Mouse (Mus musculus): ENCODE results near the gene Disp3. TPM values are rescaled to one million over a fixed set of nuclear protein-coding genes. Genes with fewer than 3 reads are reported as not detected.

The Disp3 gene
- not detected for polyA plus RNA-seq (2014; fragmentation: Illumina TruSeq; extraction: RNeasy Lipid Tissue Mini Kit (QIAGEN cat#74804); ENCODE audit: low replicate concordance)

GRCm38 (mm10) chr4:148287476-148288054, at the start of gene Disp3:
Gene Disp3 (minus strand): TSS chr4:148287965.

Other genes starting within 250 kb of the Disp3 start
- 0.63 TPM for gene Clcn6, start 249.1 kb downstream of the Disp3 start, polyA plus RNA-seq (2014; fragmentation: Illumina TruSeq; extraction: RNeasy Lipid Tissue Mini Kit (QIAGEN cat#74804); ENCODE audit: low replicate concordance)
- gene Mthfr, start 248.9 kb downstream of the Disp3 start, polyA plus RNA-seq (2014; fragmentation: Illumina TruSeq; extraction: RNeasy Lipid Tissue Mini Kit (QIAGEN cat#74804); ENCODE audit: low replicate concordance): 0.78 TPM
- 3.7 TPM for gene Agtrap, start 199.9 kb downstream of the Disp3 start, polyA plus RNA-seq (2014; fragmentation: Illumina TruSeq; extraction: RNeasy Lipid Tissue Mini Kit (QIAGEN cat#74804); ENCODE audit: low replicate concordance)
- gene Mad2l2, start 157.6 kb downstream of the Disp3 start, polyA plus RNA-seq (2014; fragmentation: Illumina TruSeq; extraction: RNeasy Lipid Tissue Mini Kit (QIAGEN cat#74804); ENCODE audit: low replicate concordance): 1.0 TPM
- not detected for gene Draxin, start 157.3 kb downstream of the Disp3 start, polyA plus RNA-seq (2014; fragmentation: Illumina TruSeq; extraction: RNeasy Lipid Tissue Mini Kit (QIAGEN cat#74804); ENCODE audit: low replicate concordance)
- 0.41 TPM for gene Fbxo6, start 135.8 kb downstream of the Disp3 start, polyA plus RNA-seq (2014; fragmentation: Illumina TruSeq; extraction: RNeasy Lipid Tissue Mini Kit (QIAGEN cat#74804); ENCODE audit: low replicate concordance)
- 0.82 TPM for gene Fbxo44, start 127.5 kb downstream of the Disp3 start, polyA plus RNA-seq (2014; fragmentation: Illumina TruSeq; extraction: RNeasy Lipid Tissue Mini Kit (QIAGEN cat#74804); ENCODE audit: low replicate concordance)
- gene Fbxo2, start 127.3 kb downstream of the Disp3 start, polyA plus RNA-seq (2014; fragmentation: Illumina TruSeq; extraction: RNeasy Lipid Tissue Mini Kit (QIAGEN cat#74804); ENCODE audit: low replicate concordance): not detected
- 2.0 TPM for gene Ubiad1, start 156.8 kb upstream of the Disp3 start, polyA plus RNA-seq (2014; fragmentation: Illumina TruSeq; extraction: RNeasy Lipid Tissue Mini Kit (QIAGEN cat#74804); ENCODE audit: low replicate concordance)
- 3.1 TPM for gene Mtor, start 160.6 kb upstream of the Disp3 start, polyA plus RNA-seq (2014; fragmentation: Illumina TruSeq; extraction: RNeasy Lipid Tissue Mini Kit (QIAGEN cat#74804); ENCODE audit: low replicate concordance)
- not detected for gene Angptl7, start 212.5 kb upstream of the Disp3 start, polyA plus RNA-seq (2014; fragmentation: Illumina TruSeq; extraction: RNeasy Lipid Tissue Mini Kit (QIAGEN cat#74804); ENCODE audit: low replicate concordance)